Mouse (Mus musculus) erythroid progenitor cell, adult 5-6 weeks (primary cell): Measurements from ENCODE around the gene Ttc5. TPM values are rescaled to one million over a fixed set of nuclear protein-coding genes. Genes with fewer than 3 reads are reported as not detected.
A peak's percentile ranks its signal among the peaks of the same experiment; 100 is the strongest.
"Not testable (repeated sequence)": the region's sequence is repeated elsewhere in the genome, so short reads cannot be mapped to it uniquely, and the experiment has no call there.

Source experiments
- ATAC-seq: replicated peaks from 2 replicates; pipeline ENCODE4 v1.8.0; 2016; ENCODE audit warnings: moderate number of reproducible peaks, mild to moderate bottlenecking, moderate TSS enrichment, inconsistent platforms; ENCODE audit not compliant: poor library complexity, low FRiP score, severe bottlenecking
- total RNA-seq, 2 experiments: library from RNA; stranded (forward) in 1 of 2; stranded (reverse) in 1 of 2; fragments of 150-400 nt in 1 of 2; fragments of 186-747, 209-891 nt in 1 of 2; gene quantifications; 2 replicates each; pipeline versions ENCODE4 v1.2.3 to v1.2.4; 2015 to 2017; ENCODE audit warnings: low replicate concordance in 2 of 2

Gene Ttc5
- total RNA-seq (2015; ENCODE audit: low replicate concordance) (13.3 and 21.4 TPM in 2 replicates), total RNA-seq (2017; ENCODE audit: low replicate concordance) (12.3 and 18.5 TPM in 2 replicates)

DNA sequence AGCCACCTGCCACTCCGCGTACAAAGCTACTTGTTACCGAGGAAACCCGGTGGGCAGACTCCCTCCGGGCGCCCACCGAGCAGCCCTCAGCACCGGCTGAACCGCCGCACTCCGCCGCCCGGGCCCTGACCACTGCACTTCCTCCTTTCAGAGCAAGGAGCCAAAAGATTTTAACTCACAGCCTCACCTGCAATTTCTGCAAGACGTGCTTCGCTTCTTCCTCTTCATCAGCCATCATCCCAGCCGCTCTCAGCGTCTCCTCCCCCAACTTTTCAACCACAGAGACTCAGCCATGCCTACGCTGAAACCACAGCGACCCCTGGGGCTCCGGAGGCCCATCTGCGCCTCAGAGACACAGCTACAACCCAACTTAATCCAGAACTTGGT lies at the start of gene Ttc5:
Ttc5 (minus strand) TSS at position 269 of the 387 bp plus-strand sequence.
- peak; percentile 99 for ATAC-seq

DNA sequence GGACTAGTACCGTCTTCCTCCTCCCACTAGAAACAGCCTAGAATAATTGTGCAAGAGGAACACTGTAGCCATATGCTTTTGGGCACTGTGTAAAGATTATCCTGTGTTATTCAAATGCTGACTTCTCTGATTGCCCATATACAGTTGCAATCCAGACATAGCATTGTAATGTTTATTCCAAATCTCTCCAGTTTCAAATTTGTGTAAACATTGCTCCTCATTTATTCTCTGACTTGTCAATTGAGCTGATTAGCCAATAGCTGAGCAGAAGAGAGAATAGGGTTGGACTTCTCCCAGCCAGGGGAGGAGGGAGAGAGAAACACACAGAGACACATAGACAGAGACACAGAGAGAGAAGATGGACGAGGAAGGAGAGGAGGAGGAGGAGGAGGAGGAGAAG lies 49.1 kb upstream of the Ttc5 start:
- no peak for ATAC-seq

DNA sequence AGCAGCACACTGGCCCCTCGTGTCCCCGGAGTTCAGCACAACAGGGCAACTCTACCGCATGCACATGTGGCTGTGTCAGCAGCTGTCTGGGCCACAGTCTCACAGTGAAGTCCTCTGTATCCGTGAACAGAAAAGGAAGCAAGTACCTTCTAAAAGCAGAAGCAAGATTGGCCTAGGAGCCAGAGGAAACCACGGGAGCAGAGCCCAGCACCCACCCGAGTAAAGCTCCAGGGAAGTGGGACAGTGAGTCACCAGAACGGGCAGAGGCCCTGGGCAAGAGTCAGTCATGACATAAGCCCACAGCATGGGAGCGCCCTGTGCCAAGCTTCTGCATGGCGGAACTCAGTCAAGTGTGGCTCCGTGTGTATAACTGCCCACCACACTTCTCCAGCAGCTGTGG lies 48.6 kb upstream of the Ttc5 start:
- no peak for ATAC-seq

- no peak for ATAC-seq
Measured at GRCm38 (mm10) chr14:50829878-50830277, 44.6 kb upstream of the Ttc5 start.

- no peak for ATAC-seq
Measured at GRCm38 (mm10) chr14:50826579-50826978, 41.3 kb upstream of the Ttc5 start.

DNA sequence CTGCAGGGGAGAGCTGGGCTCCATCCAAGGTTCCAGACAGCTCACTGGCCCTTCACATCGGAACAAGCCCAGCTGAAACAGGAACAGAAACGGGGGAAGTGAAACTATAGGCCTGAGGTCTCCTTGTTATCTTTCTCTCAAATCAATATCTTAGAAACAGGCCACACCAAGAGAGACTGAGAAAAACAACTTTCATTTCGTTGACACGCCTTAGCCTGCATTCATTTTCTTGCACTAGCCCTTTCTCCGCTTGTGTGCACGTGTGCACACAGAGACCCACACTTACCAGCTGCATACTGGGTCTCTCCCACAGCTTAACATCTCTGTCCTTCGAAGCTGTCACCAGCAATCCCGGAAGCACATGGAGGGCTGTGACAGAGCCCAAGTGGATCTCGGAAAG lies 38.9 kb upstream of the Ttc5 start:
- ATAC-seq = no peak

- ATAC-seq = no peak
Measured at GRCm38 (mm10) chr14:50823240-50823639, 37.9 kb upstream of the Ttc5 start.

DNA sequence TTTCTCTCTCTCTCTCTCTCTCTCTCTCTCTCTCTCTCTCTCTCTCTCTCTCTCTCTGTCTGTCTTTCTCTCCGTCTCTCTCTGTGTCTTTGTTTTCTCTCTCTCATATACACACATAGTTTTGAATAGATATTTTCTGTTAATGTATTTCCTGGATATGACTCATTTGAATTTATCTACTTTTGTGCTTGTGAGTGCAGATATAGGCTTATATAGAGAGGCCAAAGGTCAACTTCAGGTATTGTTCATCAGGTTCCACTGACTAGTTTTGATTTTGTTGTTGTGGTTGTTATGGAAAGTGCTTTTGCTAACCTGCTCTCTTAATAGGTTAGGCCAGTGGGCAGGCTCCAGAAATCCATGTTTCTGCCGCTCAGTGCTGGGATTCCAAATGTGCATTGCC lies 27.7 kb upstream of the Ttc5 start:
- no peak for ATAC-seq

DNA sequence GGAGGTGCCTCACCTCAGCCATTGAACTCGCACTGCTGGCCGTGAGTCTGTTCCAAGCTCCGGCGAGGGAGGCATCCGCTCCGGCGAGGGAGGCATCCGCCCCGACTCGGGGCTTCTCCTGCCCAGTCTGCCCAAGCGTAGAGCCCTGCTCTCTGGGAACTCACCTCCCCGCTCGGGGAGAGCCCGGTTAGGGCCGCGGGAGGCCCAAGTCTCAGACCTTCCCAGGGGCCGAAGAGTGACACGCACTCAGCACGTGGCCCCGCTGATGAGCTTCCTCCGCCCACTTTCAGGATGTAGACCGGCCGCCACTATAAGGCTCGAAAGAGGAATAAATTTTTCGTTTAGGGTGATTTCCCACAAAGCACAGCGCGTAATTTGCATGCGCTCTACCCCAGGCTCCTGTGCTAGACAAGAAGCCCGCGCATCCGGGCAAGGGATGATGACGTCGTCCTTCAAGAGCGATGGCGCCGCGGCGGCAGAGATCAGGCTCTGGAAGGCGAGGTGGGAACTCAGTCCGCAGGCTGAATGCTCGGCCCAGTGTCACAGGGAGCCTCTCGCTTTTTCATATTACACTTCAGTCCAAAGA lies 22.3 kb upstream of the Ttc5 start, which contains the start of the genes Ccnb1ip1 and Parp2:
Ccnb1ip1 (minus strand) TSS at position 246 of the 586 bp plus-strand sequence.
Parp2 (plus strand) TSS at position 355 of the 586 bp plus-strand sequence.
- peak; percentile 94 for ATAC-seq

DNA sequence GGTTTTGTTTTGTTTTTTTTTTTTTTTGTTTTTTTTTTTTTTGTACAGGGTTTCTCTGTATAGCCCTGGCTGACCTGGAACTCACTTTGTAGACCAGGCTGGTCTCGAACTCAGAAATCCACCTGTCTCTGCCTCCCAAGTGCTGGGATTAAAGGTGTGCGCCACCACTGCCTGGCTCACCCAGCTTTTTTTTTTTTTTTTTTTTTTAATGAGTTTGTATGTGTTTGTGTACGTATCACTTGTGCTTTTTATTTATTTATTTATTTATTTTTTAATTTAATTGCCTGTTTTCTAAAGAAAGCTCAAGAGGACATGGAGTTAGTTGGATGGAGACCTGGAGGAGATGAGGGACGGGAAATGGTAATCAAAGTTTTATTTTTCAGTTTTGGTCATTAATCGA lies 21.1 kb upstream of the Ttc5 start:
- ATAC-seq = not testable (repeated sequence)

GRCm38 (mm10) chr14:50804683-50805082 lies 19.4 kb upstream of the Ttc5 start:
- ATAC-seq = no peak

GRCm38 (mm10) chr14:50802843-50803562 lies 17.7 kb upstream of the Ttc5 start:
- no peak for ATAC-seq

GRCm38 (mm10) chr14:50802441-50802840 lies 17.1 kb upstream of the Ttc5 start:
- ATAC-seq = no peak

- ATAC-seq = peak; percentile 51; the same call in 1 of the 2 replicates
Measured at GRCm38 (mm10) chr14:50799502-50800259, 14.4 kb upstream of the Ttc5 start.

DNA sequence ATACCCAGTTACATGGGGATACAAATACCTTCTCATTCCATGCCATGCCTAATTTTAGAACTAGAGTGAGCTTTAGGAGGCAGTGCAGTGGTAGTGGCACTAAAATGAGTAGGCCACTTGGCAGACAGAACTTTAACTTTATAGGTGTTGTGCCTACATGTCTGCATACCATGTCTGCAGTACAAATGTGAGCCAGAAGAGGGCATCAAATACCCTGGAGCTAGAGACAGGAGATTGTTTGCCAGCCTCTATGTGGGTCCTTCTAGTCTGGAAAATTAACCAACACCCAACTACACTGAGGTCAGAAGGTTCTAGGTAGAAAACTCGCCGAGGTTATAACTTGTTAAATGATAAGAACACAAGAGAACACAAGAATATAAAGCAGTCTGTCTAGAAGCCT lies 13.2 kb upstream of the Ttc5 start:
- ATAC-seq = peak; percentile 70

DNA sequence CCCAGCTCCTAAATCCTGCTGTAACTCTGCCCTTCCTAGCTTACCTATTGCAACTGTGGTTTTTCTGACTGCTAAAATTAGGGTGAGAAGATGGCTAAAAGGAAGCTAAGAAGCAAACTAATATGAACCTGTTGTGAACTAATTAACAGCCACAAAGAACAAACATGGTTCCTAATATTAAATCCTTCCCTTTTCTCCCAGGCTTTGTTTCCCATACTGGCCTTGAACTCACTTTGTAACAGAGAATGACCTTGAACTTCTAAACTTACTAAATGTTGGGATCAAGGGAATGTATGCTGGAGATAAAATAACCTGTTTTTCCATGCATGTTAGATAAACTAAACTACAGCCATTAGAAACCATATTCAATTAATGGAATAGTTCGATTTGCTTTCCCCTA lies 11.1 kb upstream of the Ttc5 start:
- ATAC-seq = no peak

- ATAC-seq = no peak
Measured at GRCm38 (mm10) chr14:50795965-50796364, 10.6 kb upstream of the Ttc5 start.

- ATAC-seq = no peak
Measured at GRCm38 (mm10) chr14:50795261-50795935, 10.1 kb upstream of the Ttc5 start.

DNA sequence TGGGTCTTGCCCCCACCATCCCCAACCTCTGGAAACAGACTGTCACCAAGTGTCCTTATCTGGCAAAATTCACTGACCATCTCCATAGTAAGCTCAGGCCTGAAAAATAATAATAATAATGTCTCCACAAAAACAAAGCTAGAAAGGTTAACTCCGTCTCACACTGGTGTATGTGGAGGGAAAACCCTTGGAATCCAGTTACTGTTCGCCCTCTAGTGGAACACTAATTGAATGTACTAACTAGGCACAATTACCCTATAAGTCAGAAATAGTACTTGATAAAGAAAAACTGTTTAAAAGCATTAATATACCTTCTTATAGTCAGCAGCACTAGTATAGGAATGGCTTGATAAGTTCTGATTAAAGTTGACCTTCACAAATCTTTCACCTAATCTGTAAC lies 2.8 kb upstream of the Ttc5 start:
- no peak for ATAC-seq
